Mouse (Mus musculus): ENCODE results near the gene Itpr2. TPM values are rescaled to one million over a fixed set of nuclear protein-coding genes. Genes with fewer than 3 reads are reported as not detected.

The Itpr2 gene
- 4.3 and 7.3 TPM in 2 replicates for polyA plus RNA-seq (2016; fragmentation: Nextera tagmentation; extraction: Ambion mirVana)

DNA sequence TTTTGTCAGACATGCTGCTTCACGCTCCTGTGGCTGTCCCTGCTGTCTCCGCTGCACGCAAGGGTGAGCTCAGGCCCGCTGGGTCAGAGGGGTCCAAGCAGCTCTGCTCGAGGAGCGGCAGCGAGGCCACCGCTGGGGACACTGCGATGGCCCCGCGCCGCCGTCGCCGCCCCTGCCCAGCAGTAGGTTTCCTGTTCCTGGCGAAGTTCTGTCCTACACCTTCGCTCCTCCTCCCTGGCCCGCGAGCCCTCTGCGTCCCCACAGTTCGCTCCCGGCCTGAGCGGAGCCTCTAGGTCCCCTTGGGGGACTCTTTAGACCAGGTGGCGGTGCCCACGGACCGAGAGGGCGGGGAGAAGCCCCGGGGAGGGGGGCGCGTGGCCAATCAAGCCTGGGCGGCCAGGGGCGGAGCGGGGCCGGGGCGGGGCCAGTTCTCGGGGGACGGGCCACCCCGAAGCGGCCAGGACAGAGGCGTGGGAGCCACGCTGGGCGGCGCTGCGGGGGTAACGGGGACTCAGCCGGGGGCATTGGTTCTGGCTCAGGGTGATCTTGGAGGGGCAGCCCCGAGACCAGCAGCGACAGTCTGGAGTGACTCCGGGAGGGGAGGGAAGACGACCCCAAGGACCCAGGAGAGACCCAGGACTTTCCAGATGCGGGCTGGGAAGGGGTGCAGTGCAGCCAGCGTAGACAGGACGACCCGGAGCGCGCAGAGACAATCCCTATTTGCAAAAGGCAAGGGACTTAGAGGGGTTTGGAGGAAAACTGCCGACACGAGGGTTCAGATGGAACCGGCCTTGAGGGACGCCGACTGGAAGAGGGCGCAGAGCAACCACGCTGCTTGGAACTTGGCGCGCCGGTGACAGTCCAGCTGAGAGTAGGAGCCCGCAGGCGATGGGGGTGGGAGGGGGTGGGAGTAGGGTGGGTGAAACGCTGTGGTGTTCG lies at the start of gene Itpr2:
Gene Itpr2, minus strand, starts transcription at position 358 of the 939 bp plus-strand sequence.
- Histone ChIP-seq H3K9ac (peak within 1 kb of the TSS; percentile 51), H3K4me1 (peaks cover 12% of the 10 kb centered on the region), H3K9me3 (no peaks in the 10 kb centered on the region), H3K27me3 (replicated peaks) (peaks cover 26% of the 10 kb centered on the region), H3K4me2 (replicated peaks) (peak within 1 kb of the TSS; percentile 91), H3K4me3 (peak within 1 kb of the TSS; percentile 74), H3K27ac (no peak within 1 kb of the TSS), H3K36me3 (no peaks in the 10 kb centered on the region)
- under 1% methylated on average over 70 of the region's 70 CpGs for WGBS
- ATAC-seq (ENCODE audit: low FRiP score, low read depth) = peak; percentile 92

DNA sequence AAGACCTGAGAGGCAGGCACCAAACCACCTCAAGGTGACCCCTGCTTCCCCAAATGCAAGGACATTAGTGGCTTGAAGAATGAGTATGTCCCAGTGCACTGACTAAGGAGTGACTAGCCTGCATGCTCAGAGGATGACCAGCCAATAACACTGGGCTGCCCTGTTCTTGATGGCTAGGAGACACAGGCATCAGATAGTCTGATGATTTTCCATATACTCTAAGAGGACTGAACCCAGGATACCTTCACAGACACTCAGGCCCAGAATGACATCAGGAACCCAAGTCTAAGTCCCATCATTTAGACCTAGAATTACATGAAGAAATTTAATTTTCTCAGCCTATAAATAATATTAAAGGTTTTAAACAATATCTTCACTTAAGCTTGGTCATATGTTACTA lies 49.3 kb upstream of the Itpr2 start:
- H3K36me3 ChIP-seq = peaks cover 73% of the 10 kb centered on the region
- H3K4me1 ChIP-seq = no peaks in the 10 kb centered on the region
- no peak overlapping the region for H3K4me3 ChIP-seq
- no peak overlapping the region for H3K4me2 ChIP-seq (replicated peaks)
- H3K9me3 ChIP-seq = no peaks in the 10 kb centered on the region
- no peak overlapping the region for H3K27ac ChIP-seq
- ATAC-seq (ENCODE audit: low FRiP score, low read depth) = no peak
- no peaks in the 10 kb centered on the region for H3K27me3 ChIP-seq (replicated peaks)
- no peak overlapping the region for H3K9ac ChIP-seq

- WGBS = 81% methylated on average over 2 of the region's 2 CpGs
- H3K36me3 ChIP-seq = peaks cover 66% of the 10 kb centered on the region
- ATAC-seq (ENCODE audit: low FRiP score, low read depth) = no peak
Observed at GRCm38 (mm10) chr6:146550421-146550820, 48.4 kb upstream of the Itpr2 start.

DNA sequence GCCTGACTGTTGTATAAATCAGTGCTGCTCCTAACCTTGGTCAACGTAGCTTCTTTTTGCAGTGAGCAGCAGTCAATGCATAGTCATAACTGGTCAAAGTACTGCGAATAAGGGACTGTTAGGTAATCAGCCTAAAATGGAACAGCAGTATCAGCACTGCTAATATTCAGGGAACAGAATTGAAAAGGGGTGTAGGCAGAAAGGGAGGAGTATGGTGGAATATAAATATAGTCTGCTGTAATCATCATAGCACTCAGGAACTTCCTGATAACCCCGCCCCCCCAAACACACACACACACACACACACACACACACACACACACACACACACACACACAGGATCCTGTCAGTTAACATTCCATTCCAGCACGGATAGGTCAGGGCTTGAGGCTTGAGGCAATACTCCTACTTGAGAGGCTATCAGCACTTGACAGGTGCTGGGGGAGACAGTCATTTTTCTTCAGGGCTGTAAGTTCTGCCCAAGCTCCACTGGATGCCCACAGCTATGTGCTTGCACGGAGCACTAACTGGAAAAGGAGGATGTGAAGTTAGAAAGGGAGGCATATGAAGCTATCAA lies 43.4 kb upstream of the Itpr2 start:
- no peak overlapping the region for H3K9ac ChIP-seq
- H3K4me3 ChIP-seq = no peak overlapping the region
- H3K36me3 ChIP-seq = peaks cover 22% of the 10 kb centered on the region
- H3K27ac ChIP-seq = no peak overlapping the region
- no peaks in the 10 kb centered on the region for H3K9me3 ChIP-seq
- 91% methylated on average over 5 of the region's 5 CpGs for WGBS
- no peak for ATAC-seq (ENCODE audit: low FRiP score, low read depth)
- no peaks in the 10 kb centered on the region for H3K27me3 ChIP-seq (replicated peaks)
- H3K4me1 ChIP-seq = no peaks in the 10 kb centered on the region
- no peak overlapping the region for H3K4me2 ChIP-seq (replicated peaks)

More at GRCm38 (mm10) chr6:146550421-146550820, 48.4 kb upstream of the Itpr2 start:
- Histone ChIP-seq H3K4me3 (no peak overlapping the region), H3K27me3 (replicated peaks) (no peaks in the 10 kb centered on the region), H3K4me1 (no peaks in the 10 kb centered on the region), H3K4me2 (replicated peaks) (no peak overlapping the region), H3K9me3 (no peaks in the 10 kb centered on the region), H3K9ac (no peak overlapping the region), H3K27ac (no peak overlapping the region)

- no peak overlapping the region for H3K9ac ChIP-seq
- H3K27ac ChIP-seq = no peak overlapping the region
- H3K4me2 ChIP-seq (replicated peaks) = no peak overlapping the region
- no peak for ATAC-seq (ENCODE audit: low FRiP score, low read depth)
- peaks cover 16% of the 10 kb centered on the region; the same call in 1 of the 2 replicates for H3K36me3 ChIP-seq
- H3K4me1 ChIP-seq = no peaks in the 10 kb centered on the region
- no peaks in the 10 kb centered on the region for H3K27me3 ChIP-seq (replicated peaks)
- 89% methylated on average over 1 of the region's 1 CpGs for WGBS
- H3K9me3 ChIP-seq = no peaks in the 10 kb centered on the region
- H3K4me3 ChIP-seq = no peak overlapping the region
Observed at GRCm38 (mm10) chr6:146544622-146545021, 42.6 kb upstream of the Itpr2 start.

GRCm38 (mm10) chr6:146540386-146540785 lies 38.4 kb upstream of the Itpr2 start:
- WGBS = 85% methylated on average over 3 of the region's 3 CpGs
- no peak overlapping the region for H3K4me2 ChIP-seq (replicated peaks)

DNA sequence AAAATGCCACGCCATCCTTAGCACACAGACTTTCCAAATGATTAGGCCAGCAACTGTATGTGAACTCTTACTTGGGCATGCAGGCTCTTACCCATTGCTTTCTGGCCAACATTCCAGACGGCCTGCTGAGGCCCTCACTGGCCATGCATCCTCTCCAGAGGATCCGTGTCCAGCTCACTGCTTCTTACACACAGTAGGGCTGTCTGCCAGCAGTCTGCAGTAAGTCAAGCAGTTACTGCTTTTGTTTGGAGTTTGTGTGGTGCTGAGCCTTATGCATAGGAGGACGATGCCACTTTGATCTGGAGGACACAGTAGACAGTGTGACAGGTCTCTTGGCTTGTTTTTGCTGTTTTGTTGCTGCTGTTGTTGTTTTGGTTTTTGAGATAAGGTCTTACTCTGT lies 36.6 kb upstream of the Itpr2 start:
- no peak overlapping the region for H3K9ac ChIP-seq
- no peaks in the 10 kb centered on the region for H3K36me3 ChIP-seq
- no peaks in the 10 kb centered on the region for H3K27me3 ChIP-seq (replicated peaks)
- 59% methylated on average over 4 of the region's 4 CpGs for WGBS
- ATAC-seq (ENCODE audit: low FRiP score, low read depth) = no peak
- H3K4me2 ChIP-seq (replicated peaks) = no peak overlapping the region
- H3K4me1 ChIP-seq = no peaks in the 10 kb centered on the region
- no peaks in the 10 kb centered on the region for H3K9me3 ChIP-seq
- H3K27ac ChIP-seq = no peak overlapping the region
- H3K4me3 ChIP-seq = no peak overlapping the region

More at GRCm38 (mm10) chr6:146540386-146540785, 38.4 kb upstream of the Itpr2 start:
- no peak overlapping the region for H3K4me3 ChIP-seq
- no peaks in the 10 kb centered on the region for H3K36me3 ChIP-seq
- H3K4me1 ChIP-seq = no peaks in the 10 kb centered on the region
- ATAC-seq (ENCODE audit: low FRiP score, low read depth) = no peak
- H3K27me3 ChIP-seq (replicated peaks) = no peaks in the 10 kb centered on the region
- no peak overlapping the region for H3K27ac ChIP-seq
- H3K9me3 ChIP-seq = no peaks in the 10 kb centered on the region
- no peak overlapping the region for H3K9ac ChIP-seq

- no peaks in the 10 kb centered on the region for H3K9me3 ChIP-seq
- H3K27ac ChIP-seq = no peak overlapping the region
- H3K36me3 ChIP-seq = no peaks in the 10 kb centered on the region
- H3K9ac ChIP-seq = no peak overlapping the region
- no peak for ATAC-seq (ENCODE audit: low FRiP score, low read depth)
- H3K27me3 ChIP-seq (replicated peaks) = no peaks in the 10 kb centered on the region
- no peak overlapping the region for H3K4me3 ChIP-seq
- 74% methylated on average over 2 of the region's 2 CpGs for WGBS
- H3K4me1 ChIP-seq = no peaks in the 10 kb centered on the region
- H3K4me2 ChIP-seq (replicated peaks) = no peak overlapping the region
Observed at GRCm38 (mm10) chr6:146538071-146538470, 36.0 kb upstream of the Itpr2 start.

- Histone ChIP-seq H3K9ac (no peak overlapping the region), H3K4me2 (replicated peaks) (no peak overlapping the region), H3K36me3 (no peaks in the 10 kb centered on the region), H3K27ac (no peak overlapping the region), H3K4me1 (no peaks in the 10 kb centered on the region), H3K4me3 (no peak overlapping the region), H3K27me3 (replicated peaks) (no peaks in the 10 kb centered on the region), H3K9me3 (no peaks in the 10 kb centered on the region)
- 91% methylated on average over 4 of the region's 4 CpGs for WGBS
- ATAC-seq (ENCODE audit: low FRiP score, low read depth) = no peak
Observed at GRCm38 (mm10) chr6:146537111-146537510, 35.1 kb upstream of the Itpr2 start.

GRCm38 (mm10) chr6:146535501-146535900 lies 33.5 kb upstream of the Itpr2 start:
- Histone ChIP-seq H3K27ac (no peak overlapping the region), H3K4me3 (no peak overlapping the region), H3K4me2 (replicated peaks) (no peak overlapping the region), H3K9me3 (no peaks in the 10 kb centered on the region), H3K36me3 (no peaks in the 10 kb centered on the region), H3K4me1 (no peaks in the 10 kb centered on the region), H3K9ac (no peak overlapping the region), H3K27me3 (replicated peaks) (no peaks in the 10 kb centered on the region)
- ATAC-seq (ENCODE audit: low FRiP score, low read depth) = no peak
- 92% methylated on average over 5 of the region's 5 CpGs for WGBS

DNA sequence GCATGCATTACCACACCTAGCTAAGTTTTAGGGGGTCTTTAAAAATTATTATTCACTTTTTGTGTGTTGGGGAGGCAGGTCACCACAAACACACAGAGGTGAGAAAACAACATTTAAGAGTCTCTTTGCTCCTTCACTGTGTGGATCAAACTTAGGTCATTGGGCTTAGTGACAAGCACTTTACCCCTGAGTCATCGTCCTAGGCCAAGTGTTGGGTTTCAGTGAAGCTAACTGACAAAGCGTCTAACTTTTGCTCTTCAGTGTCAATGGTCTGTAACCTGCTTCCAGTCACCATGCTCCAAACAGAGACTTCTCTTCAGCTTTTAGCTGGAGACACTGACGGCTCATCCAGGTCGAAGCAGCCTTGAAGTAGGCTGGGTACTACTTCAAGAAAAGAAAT lies 31.1 kb upstream of the Itpr2 start:
- no peak overlapping the region for H3K9ac ChIP-seq
- H3K27ac ChIP-seq = no peak overlapping the region
- no peaks in the 10 kb centered on the region for H3K27me3 ChIP-seq (replicated peaks)
- H3K36me3 ChIP-seq = no peaks in the 10 kb centered on the region
- H3K4me3 ChIP-seq = no peak overlapping the region
- no peak for ATAC-seq (ENCODE audit: low FRiP score, low read depth)
- no peak overlapping the region for H3K4me2 ChIP-seq (replicated peaks)
- no peaks in the 10 kb centered on the region for H3K4me1 ChIP-seq
- no peaks in the 10 kb centered on the region for H3K9me3 ChIP-seq
- WGBS = 88% methylated on average over 4 of the region's 4 CpGs

DNA sequence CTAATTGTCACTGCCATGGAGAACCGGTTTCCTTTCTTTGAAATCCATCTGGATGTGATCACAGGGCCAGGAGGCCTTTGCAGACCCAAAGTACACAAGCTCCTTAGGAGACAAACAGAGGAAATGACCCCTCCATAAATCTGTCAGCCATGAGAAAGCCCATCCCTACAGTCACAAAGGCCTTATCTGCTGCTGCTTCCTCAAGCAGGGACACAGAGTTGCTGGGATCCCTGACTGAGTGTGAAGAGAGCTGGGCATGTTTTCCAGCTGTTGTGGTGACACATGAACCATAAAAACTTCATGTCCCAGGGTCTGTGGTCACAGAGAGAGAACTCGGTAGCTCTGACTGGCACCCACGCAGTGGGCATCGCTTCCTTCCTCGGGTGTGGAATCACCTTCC lies 28.7 kb upstream of the Itpr2 start:
- no peak overlapping the region for H3K27ac ChIP-seq
- no peak overlapping the region for H3K9ac ChIP-seq
- H3K36me3 ChIP-seq = no peaks in the 10 kb centered on the region
- H3K4me3 ChIP-seq = no peak overlapping the region
- H3K4me1 ChIP-seq = no peaks in the 10 kb centered on the region
- no peaks in the 10 kb centered on the region for H3K9me3 ChIP-seq
- WGBS = 34% methylated on average over 5 of the region's 5 CpGs
- H3K4me2 ChIP-seq (replicated peaks) = no peak overlapping the region
- H3K27me3 ChIP-seq (replicated peaks) = no peaks in the 10 kb centered on the region
- no peak for ATAC-seq (ENCODE audit: low FRiP score, low read depth)

Measured in neural tube, embryonic 12.5 days (tissue).